Mouse (Mus musculus): ENCODE results near the gene Slf1.

GRCm38 (mm10) chr13:77043375-77043774 lies 91.9 kb downstream of the Slf1 start:
- TF ChIP-seq CTCF (conservative IDR thresholded peaks at IDR 0.05; ENCODE audit: low read length): no peak
- TF ChIP-seq POU5F1 (IDR thresholded peaks at IDR 0.05; ENCODE audit: borderline replicate concordance, low read length): no peak

Measured in E14TG2a.4 (cell line).